Mouse (Mus musculus): ENCODE data around the gene Slc9a5.
A peak's percentile ranks its signal among the peaks of the same experiment; 100 is the strongest.

Slc9a5 gene

GRCm38 (mm10) chr8:105355179-105356024, 6.8 kb downstream of the Slc9a5 start:
- DNase-seq (ENCODE audit: low spot score): no peak

GRCm38 (mm10) chr8:105356681-105357080, 8.0 kb downstream of the Slc9a5 start:
- no peak for DNase-seq (ENCODE audit: low spot score)

GRCm38 (mm10) chr8:105359208-105359607, 10.6 kb downstream of the Slc9a5 start:
- DNase-seq (ENCODE audit: low spot score): no peak

GRCm38 (mm10) chr8:105359646-105360045, 11.0 kb downstream of the Slc9a5 start:
- no peak for DNase-seq (ENCODE audit: low spot score)

- DNase-seq (ENCODE audit: low spot score): no peak
Observed at GRCm38 (mm10) chr8:105361751-105362702, 13.4 kb downstream of the Slc9a5 start.

- DNase-seq (ENCODE audit: low spot score): no peak
Observed at GRCm38 (mm10) chr8:105367107-105367506, 18.5 kb downstream of the Slc9a5 start.

- peak; percentile 36 for DNase-seq (ENCODE audit: low spot score)
Observed at GRCm38 (mm10) chr8:105372473-105372872, 23.8 kb downstream of the Slc9a5 start.

- peak; percentile 28 for DNase-seq (ENCODE audit: low spot score)
Observed at GRCm38 (mm10) chr8:105373032-105373431, 24.4 kb downstream of the Slc9a5 start, which contains the start of gene Plekhg4. TSS of gene Plekhg4 (plus strand) at chr8:105373274.

- DNase-seq (ENCODE audit: low spot score): no peak
Observed at GRCm38 (mm10) chr8:105374513-105374966, 25.9 kb downstream of the Slc9a5 start.

GRCm38 (mm10) chr8:105378673-105379072, 30.0 kb downstream of the Slc9a5 start:
- peak; percentile 21 for DNase-seq (ENCODE audit: low spot score)

GRCm38 (mm10) chr8:105380308-105380707, 31.7 kb downstream of the Slc9a5 start:
- no peak for DNase-seq (ENCODE audit: low spot score)

- DNase-seq (ENCODE audit: low spot score): no peak
Observed at GRCm38 (mm10) chr8:105384070-105384469, 35.4 kb downstream of the Slc9a5 start.

GRCm38 (mm10) chr8:105387151-105387550, 38.5 kb downstream of the Slc9a5 start:
- DNase-seq (ENCODE audit: low spot score): no peak

- no peak for DNase-seq (ENCODE audit: low spot score)
Observed at GRCm38 (mm10) chr8:105389096-105389495, 40.5 kb downstream of the Slc9a5 start.

- DNase-seq (ENCODE audit: low spot score): no peak
Observed at GRCm38 (mm10) chr8:105393089-105393787, 44.6 kb downstream of the Slc9a5 start.

GRCm38 (mm10) chr8:105393915-105394314, 45.3 kb downstream of the Slc9a5 start:
- DNase-seq (ENCODE audit: low spot score): no peak

GRCm38 (mm10) chr8:105397747-105398146, 49.1 kb downstream of the Slc9a5 start:
- DNase-seq (ENCODE audit: low spot score): no peak

GRCm38 (mm10) chr8:105400016-105400415, 51.4 kb downstream of the Slc9a5 start:
- no peak for DNase-seq (ENCODE audit: low spot score)

- DNase-seq (ENCODE audit: low spot score): no peak
Observed at GRCm38 (mm10) chr8:105403467-105403866, 54.8 kb downstream of the Slc9a5 start.

GRCm38 (mm10) chr8:105404496-105404895, 55.9 kb downstream of the Slc9a5 start:
- no peak for DNase-seq (ENCODE audit: low spot score)

- no peak for DNase-seq (ENCODE audit: low spot score)
Observed at GRCm38 (mm10) chr8:105406416-105406815, 57.8 kb downstream of the Slc9a5 start.

GRCm38 (mm10) chr8:105408331-105408730, 59.7 kb downstream of the Slc9a5 start:
- no peak for DNase-seq (ENCODE audit: low spot score)
